Mouse (Mus musculus) B cell, adult 2 months (primary cell): ENCODE results near the gene Olfr913.

Source experiments
- DNase-seq, 2 experiments: peaks; one replicate each; pipeline ENCODE4 v3.0.0; 2022

Gene Olfr913

DNA sequence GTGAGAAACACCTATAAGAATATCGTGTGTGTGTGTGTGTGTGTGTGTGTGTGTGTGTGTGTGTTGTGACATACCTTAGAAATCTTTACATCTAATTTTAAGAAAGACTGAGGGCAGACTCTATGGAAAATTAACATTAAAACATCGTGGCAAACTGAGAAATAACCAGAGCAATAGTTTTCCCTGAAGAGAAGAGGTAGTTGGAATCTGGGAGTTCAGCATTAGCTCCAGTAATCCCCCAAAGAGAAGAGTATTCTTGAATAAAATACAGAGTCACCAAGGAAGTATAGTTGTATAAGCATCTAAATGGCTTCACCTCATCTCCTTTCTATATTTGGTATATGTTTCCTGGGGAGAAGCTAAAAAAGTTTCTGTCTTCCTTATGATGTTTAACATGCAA lies at the start of gene Olfr913:
Gene Olfr913 (plus strand): TSS at position 301 of the 400 bp plus-strand sequence.
- no peak for DNase-seq

- no peak for DNase-seq
These were observed 12.7 kb upstream of the Olfr913 start, which contains the start of gene Olfr912 for GRCm38 (mm10) chr9:38579878-38580277. Olfr912 (plus strand) TSS chr9:38580178.

- no peak for DNase-seq
These were observed 1.5 kb upstream of the Olfr913 start for GRCm38 (mm10) chr9:38591056-38591455.

DNA sequence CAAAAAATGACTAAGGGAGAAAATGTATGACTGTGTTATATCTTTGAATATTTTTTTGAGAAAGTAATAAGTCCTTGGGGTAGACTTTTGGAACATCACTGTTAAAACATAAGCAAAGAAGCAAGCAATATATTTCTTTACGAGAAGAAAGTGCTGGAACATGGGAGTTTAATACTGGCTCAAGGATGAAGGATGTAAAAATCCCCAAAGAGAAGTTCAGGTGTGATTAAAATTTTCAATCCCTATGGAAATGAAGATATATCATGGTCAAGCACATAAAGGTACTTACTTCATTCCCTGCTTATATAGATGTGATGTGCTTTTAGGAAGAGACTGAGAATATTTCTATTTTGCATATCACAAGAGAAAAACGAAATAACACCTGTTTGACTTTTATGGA lies 12.2 kb downstream of the Olfr913 start, which contains the start of gene Olfr914:
Gene Olfr914 (plus strand): TSS at position 301 of the 400 bp plus-strand sequence.
- DNase-seq, result no peak

DNA sequence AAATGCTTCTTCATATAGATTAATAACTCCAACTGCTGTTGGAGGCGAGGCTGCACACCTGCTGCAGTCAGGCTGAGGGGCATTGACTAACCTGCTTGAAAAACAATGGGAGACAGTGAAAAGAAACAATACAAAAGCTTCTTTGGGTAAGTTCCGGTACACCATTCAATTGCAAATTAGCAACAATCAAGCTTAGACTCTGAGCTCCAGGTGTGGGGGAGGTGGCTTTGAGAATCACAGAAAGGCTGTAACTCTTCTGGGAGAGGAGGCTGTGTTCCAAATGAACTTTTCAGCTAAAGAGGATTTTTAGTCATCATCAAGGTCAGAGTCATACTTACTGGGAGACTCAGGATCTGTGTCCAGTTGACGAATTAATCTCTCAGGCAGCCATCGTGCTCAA lies 39.8 kb downstream of the Olfr913 start:
- DNase-seq, result no peak
